Mouse (Mus musculus) CH12.LX (cell line): Measurements from ENCODE around the gene Srrm4. TPM values are rescaled to one million over a fixed set of nuclear protein-coding genes. Genes with fewer than 3 reads are reported as not detected.

Source experiments
- DNase-seq: peaks from one replicate; pipeline ENCODE4 v3.0.0-alpha.2; 2013; ENCODE audit errors: extremely low read depth
- H3K27ac ChIP-seq: 2 replicates; pipeline ENCODE4 v1.5.1; 2012; ENCODE audit warnings: low read depth, mild to moderate bottlenecking, control low read depth, moderate library complexity; ENCODE audit not compliant: insufficient read depth
- H3K27me3 ChIP-seq: replicated peaks from 2 replicates; pipeline ENCODE3; 2012; ENCODE audit warnings: inconsistent platforms
- H3K36me3 ChIP-seq, 2 experiments: replicated peaks in 1 of 2; 2 replicates each; pipeline versions ENCODE3 to v1.6.1; 2012; ENCODE audit warnings: inconsistent platforms in 1 of 2, low read length in 1 of 2, mild to moderate bottlenecking in 1 of 2, mixed read lengths in 1 of 2, moderate library complexity in 1 of 2; ENCODE audit not compliant: control insufficient read depth in 1 of 2, insufficient read depth in 1 of 2
- H3K4me1 ChIP-seq, 2 experiments: 2 replicates each; pipeline ENCODE4 v1.6.1; 2012; ENCODE audit warnings: inconsistent platforms in 1 of 2, moderate library complexity in 1 of 2; ENCODE audit not compliant: insufficient read depth in 2 of 2, control insufficient read depth in 1 of 2
- H3K4me2 ChIP-seq: 2 replicates; pipeline ENCODE4 v1.6.1; 2012; ENCODE audit warnings: low read depth, mild to moderate bottlenecking, control low read depth; ENCODE audit not compliant: poor library complexity, insufficient read depth, severe bottlenecking
- H3K4me3 ChIP-seq, 3 experiments: fragments of 150-350 bp in 1 of 3; sonication (generic) in 1 of 3; replicated peaks in 1 of 3; 2 replicates each; pipeline versions ENCODE3 to v1.5.1; 2011 to 2012; ENCODE audit warnings: low read depth in 2 of 3, low read length in 2 of 3, mild to moderate bottlenecking in 2 of 3, moderate library complexity in 2 of 3, control low read depth in 1 of 3, improper control_type of control experiment in 1 of 3, inconsistent platforms in 1 of 3, mixed read lengths in 1 of 3; ENCODE audit not compliant: poor library complexity in 1 of 3
- H3K79me2 ChIP-seq: replicated peaks from 2 replicates; pipeline ENCODE4 v1.6.1; 2012; ENCODE audit warnings: mild to moderate bottlenecking, moderate library complexity; ENCODE audit not compliant: control insufficient read depth, poor library complexity, insufficient read depth, severe bottlenecking; ENCODE audit errors: extremely low read depth
- H3K9ac ChIP-seq: 2 replicates; pipeline ENCODE4 v1.6.1; 2012; ENCODE audit warnings: low read depth, mild to moderate bottlenecking, control low read depth, moderate library complexity; ENCODE audit not compliant: insufficient read depth
- H3K9me3 ChIP-seq: replicated peaks from 2 replicates; pipeline ENCODE3; 2012; ENCODE audit warnings: low read length, inconsistent platforms, mixed read lengths
- BHLHE40 ChIP-seq: IDR thresholded peaks from 2 replicates; pipeline ENCODE4 v1.6.1; 2011; ENCODE audit warnings: mild to moderate bottlenecking, low read depth, low read length, improper control_type of control experiment
- CTCF ChIP-seq, 2 experiments: IDR thresholded peaks in 1 of 2; conservative IDR thresholded peaks in 1 of 2; 2 replicates each; pipeline ENCODE4 v1.5.1; 2011 to 2012; ENCODE audit warnings: low read depth in 2 of 2, low read length in 2 of 2, improper control_type of control experiment in 1 of 2, inconsistent platforms in 1 of 2, mild to moderate bottlenecking in 1 of 2, moderate library complexity in 1 of 2
- E2F4 ChIP-seq: IDR thresholded peaks from 2 replicates; pipeline ENCODE4 v1.6.1; 2011; ENCODE audit warnings: low read depth, low read length, improper control_type of control experiment; ENCODE audit not compliant: insufficient replicate concordance
- ETS1 ChIP-seq: conservative IDR thresholded peaks from 2 replicates; pipeline ENCODE4 v1.6.1; 2012; ENCODE audit warnings: low read depth, mild to moderate bottlenecking, inconsistent platforms, low read length, improper control_type of control experiment, moderate library complexity
- IRF4 ChIP-seq: IDR thresholded peaks from 2 replicates; pipeline ENCODE4 v1.6.1; 2014; ENCODE audit warnings: low read depth, mild to moderate bottlenecking, inconsistent platforms, low read length, improper control_type of control experiment
- JUN ChIP-seq: IDR thresholded peaks from 2 replicates; pipeline ENCODE4 v1.6.1; 2011; ENCODE audit warnings: low read depth, mild to moderate bottlenecking, low read length, improper control_type of control experiment, moderate library complexity; ENCODE audit not compliant: insufficient read depth
- JUND ChIP-seq: conservative IDR thresholded peaks from 2 replicates; pipeline ENCODE4 v1.6.1; 2011; ENCODE audit warnings: low read depth, low read length, improper control_type of control experiment
- KAT2A ChIP-seq: IDR thresholded peaks from 2 replicates; pipeline ENCODE4 v1.6.1; 2012; ENCODE audit warnings: low read length, improper control_type of control experiment, inconsistent platforms; ENCODE audit not compliant: insufficient replicate concordance
- MAFK ChIP-seq: IDR thresholded peaks from 2 replicates; pipeline ENCODE4 v1.6.1; 2011; ENCODE audit warnings: low read length, improper control_type of control experiment; ENCODE audit not compliant: insufficient replicate concordance
- MEF2A ChIP-seq: IDR thresholded peaks from 2 replicates; pipeline ENCODE4 v1.6.1; 2014; ENCODE audit warnings: low read depth, mild to moderate bottlenecking, inconsistent platforms, low read length, improper control_type of control experiment, borderline replicate concordance
- MXI1 ChIP-seq: IDR thresholded peaks from 2 replicates; pipeline ENCODE4 v1.6.1; 2011; ENCODE audit warnings: mild to moderate bottlenecking, low read depth, low read length, improper control_type of control experiment
- NELFE ChIP-seq: IDR thresholded peaks from 2 replicates; pipeline ENCODE4 v1.6.1; 2011; ENCODE audit warnings: low read depth, low read length, improper control_type of control experiment
- NRF1 ChIP-seq: IDR thresholded peaks from 2 replicates; pipeline ENCODE4 v1.6.1; 2014; ENCODE audit warnings: low read depth, mild to moderate bottlenecking, inconsistent platforms, low read length, improper control_type of control experiment, moderate library complexity
- POLR2A ChIP-seq: IDR thresholded peaks from 2 replicates; pipeline ENCODE4 v1.6.1; 2011; ENCODE audit warnings: low read depth, mild to moderate bottlenecking, improper control_type of control experiment, low read length
- POLR2AphosphoS2 ChIP-seq: IDR thresholded peaks from 2 replicates; pipeline ENCODE4 v1.6.1; 2011; ENCODE audit warnings: low read depth, low read length, improper control_type of control experiment
- RCOR1 ChIP-seq: conservative IDR thresholded peaks from 2 replicates; pipeline ENCODE4 v1.6.1; 2012; ENCODE audit warnings: low read depth, mild to moderate bottlenecking, inconsistent platforms, low read length, improper control_type of control experiment
- SIN3A ChIP-seq: IDR thresholded peaks from 2 replicates; pipeline ENCODE4 v1.6.1; 2012; ENCODE audit warnings: low read length, improper control_type of control experiment, inconsistent platforms
- USF1 ChIP-seq: IDR thresholded peaks from 2 replicates; pipeline ENCODE4 v1.6.1; 2014; ENCODE audit warnings: low read depth, mild to moderate bottlenecking, inconsistent platforms, low read length, improper control_type of control experiment
- USF2 ChIP-seq: conservative IDR thresholded peaks from 2 replicates; pipeline ENCODE4 v1.6.1; 2011; ENCODE audit warnings: low read depth, low read length, improper control_type of control experiment
- ZMIZ1 ChIP-seq: IDR thresholded peaks from 2 replicates; pipeline ENCODE4 v1.6.1; 2012; ENCODE audit warnings: low read depth, mild to moderate bottlenecking, inconsistent platforms, low read length, improper control_type of control experiment
- dilution Hi-C: fragments of 300-500 bp; cut with MboI; formaldehyde crosslinking; loops from 2 replicates; pipeline ENCODE4 v1.14.3; 2020; ENCODE audit warnings: low sequenced_read_pairs; ENCODE audit not compliant: extremely low pct_unique_long_range_greater_than_20kb, extremely low pct_ligation_motif_present
- in situ Hi-C: fragments of 300-500 bp; cut with MboI; formaldehyde crosslinking; loops from 3 replicates; pipeline ENCODE4 v1.14.3; 2019; ENCODE audit warnings: low sequenced_read_pairs, low pct_ligation_motif_present, low pct_unique_long_range_greater_than_20kb, mixed read lengths
- polyA plus RNA-seq: library from polyadenylated mRNA; unstranded; fragments of >175 nt; gene quantifications from 2 replicates; pipeline ENCODE4 v1.2.1, GENCODE M21; 2012; ENCODE audit warnings: low read depth; ENCODE audit not compliant: insufficient read length
- total RNA-seq, 2 experiments: library from RNA; depleted of rRNA; stranded (reverse); fragments of 300-350 nt in 1 of 2; fragments of >200 nt in 1 of 2; gene quantifications; 2 replicates each; pipeline ENCODE4 v1.2.3; 2012 to 2014

Srrm4 gene
- total and polyA plus RNA-seq, 3 experiments: not detected

GRCm38 (mm10) chr5:116449522-116450225 is 141.9 kb downstream of the Srrm4 start:
- Histone ChIP-seq H3K4me1 (no peaks in the 10 kb centered on the region), H3K27me3 (no peaks in the 10 kb centered on the region), H3K9me3 (peaks cover 68% of the 10 kb centered on the region), H3K4me3 (no peak overlapping the region), H3K36me3 (no peaks in the 10 kb centered on the region), H3K27ac (no peak overlapping the region), H3K4me2 (no peak overlapping the region), H3K79me2 (no peaks in the 10 kb centered on the region), H3K9ac (no peak overlapping the region)
- TF ChIP-seq CTCF (conservative IDR thresholded peaks at IDR 0.05 in 1 of 2, IDR thresholded peaks at IDR 0.05 in 1 of 2; ENCODE audit: low read depth in 2 of 2, low read length in 2 of 2) (no peak), POLR2A (no peak), ZMIZ1 (no peak), RCOR1 (no peak), USF1 (no peak), MXI1 (no peak), SIN3A (no peak)
- in situ Hi-C loops: no loop called here
- no peak for DNase-seq
- dilution Hi-C loops: no loop called here

- in situ Hi-C loops: no loop called here
- DNase-seq: no peak
- no peak overlapping the region for H3K27ac ChIP-seq
- TF ChIP-seq ETS1: no peak
- TF ChIP-seq USF2: no peak
- no peak for TF ChIP-seq BHLHE40
- TF ChIP-seq MEF2A: no peak
- no peak for TF ChIP-seq NELFE
- TF ChIP-seq POLR2AphosphoS2: no peak
- no peak for TF ChIP-seq NRF1
- no peak for TF ChIP-seq KAT2A
- TF ChIP-seq IRF4: no peak
- no peak for TF ChIP-seq JUN
- TF ChIP-seq E2F4: no peak
- no peak for TF ChIP-seq JUND
- no peak for TF ChIP-seq MAFK
- TF ChIP-seq RCOR1: no peak
- TF ChIP-seq, all 38 proteins: peak for 0
- dilution Hi-C loops: no loop called here
- Histone ChIP-seq H3K27me3 (no peaks in the 10 kb centered on the region), H3K4me3 (no peak overlapping the region), H3K79me2 (no peaks in the 10 kb centered on the region), H3K9ac (no peak overlapping the region), H3K9me3 (peaks cover 75% of the 10 kb centered on the region), H3K36me3 (no peaks in the 10 kb centered on the region), H3K4me1 (no peaks in the 10 kb centered on the region), H3K4me2 (no peak overlapping the region)
Observed at GRCm38 (mm10) chr5:116448409-116449191, 143.0 kb downstream of the Srrm4 start.
